Mouse (Mus musculus) cerebellum, adult 18-20 months (tissue): ENCODE results near the gene Mif.

Experiments
- DNase-seq, 2 experiments: peaks; one replicate each; pipeline ENCODE4 v3.0.0; 2021

Gene Mif

GRCm38 (mm10) chr10:75835761-75836531, 24.1 kb downstream of the Mif start:
- no peak for DNase-seq

GRCm38 (mm10) chr10:75835307-75835706, 24.7 kb downstream of the Mif start:
- DNase-seq, result peak in 1 of 2 experiments; percentile 47

- DNase-seq, result no peak
These were observed 25.3 kb downstream of the Mif start for GRCm38 (mm10) chr10:75834721-75835120.

DNA sequence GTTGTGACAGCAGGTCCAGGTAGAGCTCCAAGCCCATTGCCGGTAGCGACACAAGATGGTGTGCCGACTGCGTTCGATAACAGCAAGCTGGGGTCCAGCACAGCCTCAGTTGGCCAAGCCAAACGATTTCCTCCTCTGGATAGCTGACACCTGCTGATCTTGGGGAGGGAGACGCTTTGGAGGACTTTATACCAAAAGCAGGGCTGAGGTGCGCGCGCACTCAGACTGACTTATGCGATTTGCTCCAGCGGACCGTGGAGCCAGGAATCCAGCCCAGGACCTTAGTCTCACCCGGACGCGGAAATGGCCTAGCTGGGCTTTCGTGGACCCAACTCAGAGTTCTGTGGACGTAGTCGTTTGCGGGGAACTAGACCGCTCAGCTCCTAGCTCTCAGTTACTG, 25.8 kb downstream of the Mif start:
- peak; percentile 63 to 67 for DNase-seq

DNA sequence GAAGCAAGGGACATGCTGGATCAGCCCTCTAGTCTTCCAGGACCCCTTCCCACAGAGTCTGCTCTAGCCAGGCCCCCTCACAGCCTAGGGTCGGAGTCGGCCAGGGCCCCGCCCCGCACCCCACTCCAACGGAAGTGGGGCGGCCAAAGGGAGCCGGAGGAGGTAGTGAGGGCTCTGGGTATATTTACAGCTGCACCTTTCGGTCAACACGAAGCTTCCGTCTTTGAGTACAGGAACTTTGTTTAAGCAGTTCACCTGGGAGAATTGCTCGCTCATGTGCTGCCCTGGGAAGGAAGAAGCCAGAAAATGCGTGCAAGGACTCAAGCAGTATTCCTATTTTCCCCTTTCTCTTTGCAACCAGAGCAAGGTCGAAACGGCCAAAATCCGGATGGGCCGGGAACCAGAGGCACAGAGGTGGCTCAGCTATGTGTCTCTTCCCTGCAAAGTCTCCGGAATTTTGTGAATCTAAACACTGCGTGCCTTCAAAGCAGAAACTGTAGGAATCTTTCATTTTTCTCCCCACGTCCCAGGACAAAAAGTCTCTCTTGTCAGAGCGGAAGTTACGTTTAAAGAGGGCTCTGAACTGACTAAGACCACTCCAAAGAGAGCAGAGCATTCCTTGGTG, 26.5 kb downstream of the Mif start:
- DNase-seq, result no peak

DNA sequence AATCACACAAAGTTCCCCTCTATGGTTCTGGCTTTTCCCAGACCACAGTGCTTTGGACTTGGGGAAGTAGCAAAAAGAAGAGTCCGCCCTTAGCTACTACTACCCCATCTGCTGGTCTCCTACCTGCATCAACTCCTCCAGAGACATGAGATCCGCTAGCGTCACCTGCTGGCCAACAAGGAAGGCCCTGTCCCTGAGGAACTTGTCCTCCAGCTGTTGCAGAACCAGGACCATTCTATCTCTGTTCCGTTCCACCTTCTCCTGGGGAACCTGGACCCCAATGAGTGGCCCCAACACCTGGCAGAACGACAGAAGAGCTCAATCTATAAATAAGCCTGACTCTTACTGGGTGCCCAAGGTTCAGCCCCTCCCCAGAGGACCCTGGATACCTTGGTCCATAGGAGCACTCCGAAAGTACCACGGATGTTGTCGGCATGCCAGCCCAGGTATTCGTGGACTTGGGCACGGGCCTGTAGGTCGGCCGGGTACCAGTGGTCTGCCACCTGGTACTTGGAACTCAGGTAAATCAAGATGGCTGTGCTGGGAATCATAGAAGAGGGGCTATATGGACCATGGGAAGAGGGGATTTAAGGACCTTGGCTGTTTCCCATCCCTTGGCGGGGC, 27.7 kb downstream of the Mif start:
- peak; percentile 55 to 68 for DNase-seq

GRCm38 (mm10) chr10:75830275-75830670, 29.8 kb downstream of the Mif start:
- no peak for DNase-seq

DNA sequence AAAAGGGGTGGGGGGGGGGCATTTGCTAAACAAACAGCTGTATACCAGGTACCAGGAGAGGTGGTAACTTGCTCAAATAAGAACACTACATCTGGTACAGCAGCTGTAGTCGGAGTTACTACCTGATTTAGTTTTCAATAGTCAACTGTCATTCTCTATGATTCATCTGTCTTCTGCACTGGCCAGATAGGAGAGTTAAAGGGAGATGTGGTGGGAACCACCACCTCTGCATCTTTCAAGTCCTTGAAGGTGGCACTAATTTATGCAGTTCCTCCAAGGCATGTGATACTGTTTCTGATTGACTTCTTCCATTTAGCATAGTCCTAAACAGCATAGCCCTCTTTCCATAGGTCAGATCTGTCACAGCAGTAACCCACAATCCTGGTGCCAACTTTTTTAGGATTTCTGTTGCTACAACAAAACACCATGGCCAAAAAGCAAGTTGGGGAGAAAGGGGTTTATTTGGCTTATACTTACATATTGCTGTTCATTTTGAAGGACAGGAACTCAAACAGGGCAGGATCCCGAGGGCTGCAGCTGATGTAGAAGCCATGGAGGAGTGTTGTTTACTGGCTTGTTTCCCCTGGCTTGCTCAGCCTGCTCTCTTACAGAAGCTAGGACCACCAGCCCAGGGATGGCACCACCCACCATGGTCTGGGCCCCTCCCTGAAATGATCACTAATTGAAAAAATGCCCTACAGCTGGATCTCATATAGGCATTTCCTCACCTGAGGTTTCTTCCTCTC, 30.3 kb downstream of the Mif start:
- DNase-seq, result no peak

DNA sequence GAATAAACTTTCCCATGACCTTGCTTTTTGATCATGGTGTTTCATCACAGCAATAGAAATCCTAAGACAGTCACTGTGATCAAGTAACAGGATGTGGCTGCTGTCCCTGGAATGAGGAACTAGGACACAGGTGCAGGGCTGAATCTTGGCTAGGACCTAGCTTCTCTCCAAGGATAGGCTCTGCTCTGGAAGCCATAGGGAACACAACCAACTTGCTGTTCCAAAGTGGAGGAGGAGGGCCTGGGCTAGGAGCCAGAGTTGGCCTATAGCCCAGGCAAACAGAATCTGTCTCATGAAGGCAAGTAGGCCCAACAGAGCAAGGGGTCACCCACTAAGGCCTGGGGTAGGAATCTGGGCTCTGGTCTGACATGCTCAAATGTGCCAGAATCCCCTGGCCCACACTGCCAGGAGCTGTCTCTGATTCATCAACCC, 31.5 kb downstream of the Mif start:
- DNase-seq, result peak; percentile 81 to 82

GRCm38 (mm10) chr10:75827668-75828360, 32.2 kb downstream of the Mif start:
- DNase-seq, result peak in 1 of 2 experiments; percentile 53

GRCm38 (mm10) chr10:75824530-75824929, 35.5 kb downstream of the Mif start:
- DNase-seq, result no peak

- no peak for DNase-seq
These were observed 36.3 kb downstream of the Mif start for GRCm38 (mm10) chr10:75823782-75824181.

DNA sequence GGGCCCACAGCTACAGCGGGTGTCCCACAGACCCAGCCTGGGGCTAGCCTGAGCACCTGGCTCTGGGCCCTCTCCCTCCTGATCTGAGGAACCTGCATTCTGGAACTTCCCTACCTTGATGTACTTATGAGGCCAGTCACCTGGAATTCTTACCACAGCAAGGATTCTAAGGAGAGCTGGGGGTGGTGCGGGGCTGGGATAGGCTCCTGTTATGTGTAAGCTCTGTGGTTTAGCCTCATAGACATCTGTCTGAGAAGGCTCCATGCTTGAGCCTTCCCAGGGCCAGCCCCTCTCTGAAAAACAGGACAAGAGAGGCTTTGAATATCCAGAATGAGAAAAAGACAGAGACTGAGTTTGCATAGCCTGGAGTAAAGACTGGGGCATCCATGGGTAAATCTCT, 37.6 kb downstream of the Mif start, which contains the start of gene Gstt4:
TSS of gene Gstt4 (minus strand) at position 101 of the 400 bp plus-strand sequence.
- no peak for DNase-seq

DNA sequence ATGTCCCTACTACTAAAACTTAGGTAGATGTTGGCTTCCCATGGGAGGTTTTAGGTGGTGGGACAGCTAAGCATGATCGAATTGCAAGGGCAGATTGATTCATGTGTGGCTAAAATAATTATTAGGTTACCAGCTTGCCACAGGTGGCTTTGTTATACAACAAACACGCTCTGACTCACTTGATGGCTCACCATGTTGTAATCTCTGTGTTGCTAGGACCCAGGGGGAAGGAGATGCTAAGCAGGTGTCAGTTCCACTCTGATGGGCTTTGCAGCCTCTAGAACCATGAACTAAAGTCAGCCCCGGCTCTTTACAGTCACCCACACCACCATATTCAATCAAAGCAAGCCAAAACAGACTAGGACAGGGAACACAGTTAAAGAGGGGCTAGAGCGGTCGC, 40.2 kb downstream of the Mif start:
- DNase-seq, result no peak

GRCm38 (mm10) chr10:75818641-75819040, 41.4 kb downstream of the Mif start:
- DNase-seq, result no peak
